Mouse (Mus musculus) cerebellum, adult 9-11 months (tissue): ENCODE results near the gene Rps6kb1.

Experiments
- DNase-seq: peaks from one replicate; pipeline ENCODE4 v3.0.0; 2022

Gene Rps6kb1

DNA sequence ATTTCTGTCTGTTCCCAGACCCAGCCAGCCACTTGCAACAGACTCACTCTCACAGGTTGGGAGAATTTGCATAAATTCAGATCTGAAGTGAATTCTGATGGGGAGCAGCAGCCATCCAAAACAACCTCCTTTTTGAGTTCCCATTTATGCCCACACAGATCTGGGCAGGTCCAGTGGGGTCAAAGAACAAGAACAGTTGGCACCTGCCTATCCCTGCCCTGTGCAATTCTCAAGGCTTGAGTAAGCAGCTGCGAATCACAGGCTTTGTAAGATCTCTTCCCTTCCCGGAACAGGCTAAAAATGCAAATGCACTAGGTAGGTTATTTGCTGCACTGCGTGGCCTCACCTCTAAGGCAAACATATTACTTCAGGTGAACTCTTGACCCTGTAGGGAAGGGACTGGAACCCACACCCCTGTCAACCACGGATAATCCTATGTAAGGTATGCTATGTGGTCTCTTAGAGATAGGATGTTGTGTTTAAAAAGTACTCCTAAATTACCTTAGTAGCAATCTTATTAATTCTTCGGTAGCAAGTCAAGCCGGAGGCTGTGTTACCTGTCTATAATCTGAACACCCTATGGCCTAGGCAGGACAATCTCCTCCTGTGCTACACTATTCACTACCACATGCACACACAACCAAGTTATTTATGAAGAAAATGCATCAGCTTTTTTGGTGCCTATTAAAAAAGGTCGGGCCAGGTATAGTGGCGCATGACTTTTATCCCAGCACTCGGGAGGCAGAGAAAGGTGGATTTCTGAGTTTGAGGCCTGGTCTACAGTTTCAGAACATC is 35.9 kb upstream of the Rps6kb1 start:
- no peak for DNase-seq

DNA sequence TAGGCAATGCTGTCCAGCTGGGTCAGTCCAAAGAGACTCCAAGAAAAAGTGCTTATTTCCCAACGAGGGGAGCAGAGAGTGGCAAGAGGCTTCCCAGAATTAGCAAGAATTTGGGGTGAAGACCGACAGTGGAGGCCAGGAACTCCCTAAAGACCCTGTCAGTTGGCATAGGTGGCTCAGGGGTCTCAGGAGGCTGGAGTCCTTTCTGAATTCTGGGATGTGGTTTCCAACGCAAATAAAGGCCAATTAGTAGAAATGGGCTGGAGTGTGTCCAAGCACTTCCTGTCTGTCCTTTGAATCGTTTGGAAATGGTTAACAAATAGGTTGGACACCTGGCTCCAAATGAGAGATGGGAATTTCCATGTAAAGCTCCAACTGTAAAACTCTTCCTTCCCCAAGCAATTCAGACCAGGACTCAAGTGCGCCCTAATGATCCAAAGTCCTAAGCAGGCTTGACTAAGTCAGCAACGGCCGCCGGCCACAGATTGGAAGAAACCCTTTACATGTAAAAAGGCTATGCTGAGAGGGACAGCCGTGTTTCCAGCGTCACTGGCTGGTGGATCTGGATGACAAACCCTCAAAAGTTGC is 35.2 kb upstream of the Rps6kb1 start:
- DNase-seq = no peak

GRCm38 (mm10) chr11:86578809-86579730 is 34.5 kb upstream of the Rps6kb1 start:
- DNase-seq = no peak

DNA sequence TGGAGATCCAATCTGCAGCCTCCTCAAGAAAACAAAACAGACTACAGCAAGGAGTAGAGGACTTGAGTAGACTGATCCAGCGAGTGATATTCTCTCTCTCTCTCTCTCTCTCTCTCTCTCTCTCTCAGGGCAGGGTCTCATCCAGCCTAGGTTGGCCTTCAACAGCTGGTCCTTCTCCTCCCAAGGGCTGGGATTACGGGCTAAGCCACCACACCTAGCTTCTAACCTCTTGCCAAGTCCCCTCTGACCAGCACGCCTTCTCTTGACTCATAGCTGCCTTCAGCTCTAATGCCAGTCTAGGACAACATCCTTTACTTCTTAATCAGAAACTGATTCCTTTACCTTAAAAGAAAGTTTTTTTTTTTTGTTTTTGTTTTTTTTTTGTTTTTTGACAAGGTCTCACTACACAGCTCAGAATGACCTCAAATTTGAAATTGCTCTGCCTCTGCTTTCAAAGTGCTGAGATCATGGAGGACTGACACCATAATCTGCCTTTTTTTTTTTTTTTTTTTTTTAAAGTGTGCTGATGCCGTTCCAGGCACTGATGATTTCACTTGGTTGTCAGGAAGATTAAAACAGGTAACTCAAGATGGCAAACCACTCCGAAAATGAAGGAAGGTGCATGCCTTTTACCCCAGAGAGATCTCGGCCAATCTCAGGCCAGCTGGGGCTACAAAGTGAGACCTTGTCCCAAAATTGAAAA is 33.7 kb upstream of the Rps6kb1 start:
- no peak for DNase-seq

DNA sequence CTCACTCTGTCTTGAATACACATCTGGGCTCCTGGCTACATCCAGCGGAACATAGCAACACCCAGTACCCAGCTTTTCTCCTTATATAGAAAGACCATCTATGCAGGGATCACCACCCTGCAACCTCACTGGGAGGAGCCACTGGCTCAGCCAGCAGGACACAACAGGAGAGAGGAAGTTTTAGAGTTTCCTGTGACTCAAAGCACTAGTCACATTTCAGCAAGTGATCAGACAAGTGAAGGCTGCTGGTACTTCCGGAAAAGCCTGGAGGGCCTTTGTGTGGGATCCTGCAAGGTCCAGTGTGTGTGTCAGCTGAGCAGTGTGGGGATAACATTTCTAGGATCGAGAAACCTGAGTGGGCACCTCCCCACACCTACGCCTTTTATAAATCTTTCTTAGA is 32.6 kb upstream of the Rps6kb1 start:
- no peak for DNase-seq

- DNase-seq = no peak
These were observed 31.2 kb upstream of the Rps6kb1 start for GRCm38 (mm10) chr11:86575632-86576378.

DNA sequence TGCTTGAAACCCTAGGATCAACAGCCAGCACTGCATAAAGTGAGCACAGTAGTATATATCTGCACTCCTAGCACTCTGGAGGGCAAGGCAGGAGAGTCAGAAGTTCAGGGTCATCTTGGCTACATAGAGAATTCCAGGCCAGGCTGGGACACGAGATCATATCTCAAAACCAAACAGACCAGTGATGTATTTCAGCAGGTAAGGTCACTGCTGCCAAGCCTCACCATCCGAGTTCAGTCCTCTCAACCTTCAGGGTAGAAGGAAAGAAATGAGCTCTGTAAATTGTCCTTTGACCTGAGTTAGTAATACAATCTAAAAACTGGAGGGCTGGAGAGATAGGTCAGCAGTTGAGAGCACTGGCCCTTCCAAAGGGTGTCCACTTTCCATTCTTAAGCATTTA is 29.8 kb upstream of the Rps6kb1 start:
- no peak for DNase-seq

GRCm38 (mm10) chr11:86573646-86574231 is 29.1 kb upstream of the Rps6kb1 start:
- no peak for DNase-seq

GRCm38 (mm10) chr11:86572623-86573022 is 28.0 kb upstream of the Rps6kb1 start:
- no peak for DNase-seq

DNA sequence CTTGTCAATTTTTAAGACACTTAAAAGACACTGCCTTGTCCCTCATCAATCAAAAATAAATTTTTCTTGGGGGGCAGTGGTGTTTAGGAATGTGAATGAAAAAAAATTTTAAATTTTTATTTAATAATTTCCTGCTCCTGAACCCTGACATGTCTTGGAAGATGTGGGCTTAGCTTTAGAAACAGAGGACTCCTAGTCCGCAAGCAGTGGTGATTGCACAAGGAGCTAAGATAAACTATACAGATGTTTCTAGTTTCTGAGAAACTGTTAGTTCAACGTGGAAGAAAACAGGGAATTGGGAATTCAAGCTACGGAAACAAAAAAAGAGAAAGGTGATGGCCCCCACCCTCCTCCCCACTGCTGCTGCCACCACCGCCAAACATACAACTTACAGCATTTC is 27.3 kb upstream of the Rps6kb1 start:
- DNase-seq = no peak

DNA sequence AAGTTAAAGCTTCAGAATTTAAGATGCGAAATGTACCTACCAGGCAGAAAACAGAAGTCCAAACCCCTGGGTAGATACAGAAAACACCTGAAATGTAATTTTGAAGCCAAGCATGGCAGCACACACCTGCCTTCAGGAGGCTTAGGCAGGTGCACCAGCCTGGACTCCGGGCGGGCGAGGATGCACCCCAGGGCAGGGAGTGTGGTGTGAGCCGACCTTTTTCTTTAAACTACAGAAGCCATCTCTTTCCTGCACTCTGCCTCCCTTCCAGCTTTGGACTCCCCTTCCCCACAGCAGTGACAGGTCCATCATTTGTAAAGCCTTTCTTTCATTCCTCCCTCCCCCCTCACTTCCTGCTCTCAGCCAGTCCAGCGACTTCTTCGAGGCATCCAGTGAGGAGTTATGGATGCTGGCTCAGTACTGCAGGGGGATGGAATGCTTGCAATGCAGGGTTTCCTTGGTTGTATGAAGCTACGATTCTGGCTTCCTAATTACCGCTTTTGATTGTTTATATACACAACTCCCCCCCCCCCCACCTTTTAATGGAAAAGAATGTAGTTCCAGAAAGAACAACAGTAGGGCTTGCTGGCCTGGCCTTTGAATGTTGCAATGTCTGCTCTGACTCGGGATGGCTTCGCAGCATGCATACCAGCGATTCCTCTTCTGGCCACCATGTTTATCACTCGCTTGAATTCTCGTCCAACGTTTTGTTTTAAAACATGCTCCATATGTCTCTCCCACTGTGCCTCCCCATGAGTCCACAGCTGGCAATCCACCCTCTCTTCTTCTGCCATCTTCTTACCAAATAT is 26.6 kb upstream of the Rps6kb1 start:
- no peak for DNase-seq

GRCm38 (mm10) chr11:86570261-86570746 is 25.7 kb upstream of the Rps6kb1 start:
- DNase-seq = no peak

DNA sequence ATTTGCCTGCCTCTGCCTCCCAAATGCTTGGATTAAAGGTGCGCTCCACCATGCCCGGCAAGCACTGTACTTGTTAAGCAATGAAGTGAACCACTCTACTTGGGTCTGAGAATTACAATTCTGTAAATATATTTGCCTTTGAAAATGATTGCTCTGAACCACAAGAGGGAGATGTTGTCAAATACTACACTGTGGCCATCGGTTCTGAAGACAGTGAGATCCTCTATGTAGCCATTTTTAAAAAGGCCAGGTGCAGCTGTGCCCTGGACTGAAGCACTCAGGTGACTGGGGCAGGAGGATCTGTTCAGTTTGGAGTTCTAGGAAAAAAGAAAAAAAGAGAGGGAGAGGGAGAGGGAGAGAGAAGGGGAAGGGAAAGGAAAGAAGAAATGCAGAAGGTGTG is 23.8 kb upstream of the Rps6kb1 start:
- DNase-seq = no peak

DNA sequence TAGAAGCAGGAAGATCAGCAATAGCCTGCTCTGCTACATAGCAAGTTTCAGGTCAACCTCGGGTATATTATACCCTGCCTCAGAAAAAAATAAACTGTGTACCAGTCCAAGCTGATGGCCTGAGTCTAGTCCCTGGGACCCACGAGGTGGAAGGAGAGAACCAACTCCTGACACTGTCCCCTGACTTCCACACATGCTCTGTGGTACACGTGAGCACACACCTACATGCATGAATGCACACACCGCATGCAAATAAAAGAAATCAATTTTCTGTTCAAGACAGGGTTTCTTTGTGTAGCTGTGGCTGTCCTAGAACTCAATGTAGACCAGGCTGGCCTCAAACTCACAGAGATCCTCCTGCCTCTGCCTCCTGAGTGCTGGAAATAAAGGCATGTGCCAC is 13.7 kb upstream of the Rps6kb1 start:
- no peak for DNase-seq

GRCm38 (mm10) chr11:86553525-86553924 is 8.9 kb upstream of the Rps6kb1 start:
- no peak for DNase-seq

GRCm38 (mm10) chr11:86547412-86547811 is 2.8 kb upstream of the Rps6kb1 start:
- DNase-seq = no peak

DNA sequence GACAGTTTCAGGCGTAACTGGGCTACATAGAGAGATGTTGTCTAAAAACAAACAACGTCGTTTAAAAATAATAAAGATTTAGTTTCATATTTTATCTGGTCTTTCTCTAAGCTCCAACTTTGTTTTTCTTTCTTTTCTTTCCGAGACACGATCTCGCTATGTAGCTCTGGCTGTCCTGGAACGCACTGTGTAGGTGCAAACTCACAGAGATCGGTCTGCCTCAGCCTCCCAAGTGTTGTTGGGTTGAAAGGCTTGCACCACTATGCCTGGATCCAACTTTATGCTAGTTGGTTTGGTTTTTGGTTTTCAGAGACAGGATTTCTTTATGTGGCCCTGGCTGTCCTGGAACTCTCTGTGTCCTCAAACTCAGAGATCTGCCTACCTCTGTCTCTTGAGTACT is 951 bp upstream of the Rps6kb1 start:
- DNase-seq = no peak

DNA sequence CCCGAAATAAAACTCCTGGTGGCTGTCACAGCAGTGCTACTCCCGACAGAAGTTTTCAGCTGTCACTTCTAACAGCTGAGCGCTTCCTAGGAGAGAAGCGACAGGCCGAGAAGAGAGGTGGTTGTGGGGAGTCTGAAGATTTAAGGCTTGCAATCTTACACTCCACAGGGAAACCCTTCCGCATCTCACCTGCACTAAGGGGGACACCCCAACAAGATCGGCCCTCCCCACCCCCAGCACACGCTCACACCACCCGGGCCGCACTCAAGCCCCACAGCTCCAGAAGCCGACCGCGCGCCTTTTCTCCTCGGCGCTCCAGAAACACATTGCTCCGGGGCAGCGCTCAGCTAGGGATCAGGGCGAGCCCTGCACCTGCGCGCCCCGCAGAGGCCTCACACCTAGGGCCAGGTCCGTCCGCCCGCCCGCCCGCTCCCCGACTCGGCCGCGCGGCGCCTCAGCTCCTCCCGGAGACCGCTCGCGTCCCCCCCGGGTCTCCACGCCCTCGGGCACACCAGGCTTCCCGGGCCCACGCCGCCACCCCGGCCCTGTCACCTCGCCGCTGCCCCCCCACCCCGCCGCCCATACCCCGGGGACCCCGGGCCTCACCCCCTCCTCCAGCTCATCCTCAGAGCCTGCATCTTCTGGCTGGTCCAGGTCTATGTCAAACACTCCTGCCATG is 506 bp downstream of the Rps6kb1 start:
- no peak for DNase-seq

DNA sequence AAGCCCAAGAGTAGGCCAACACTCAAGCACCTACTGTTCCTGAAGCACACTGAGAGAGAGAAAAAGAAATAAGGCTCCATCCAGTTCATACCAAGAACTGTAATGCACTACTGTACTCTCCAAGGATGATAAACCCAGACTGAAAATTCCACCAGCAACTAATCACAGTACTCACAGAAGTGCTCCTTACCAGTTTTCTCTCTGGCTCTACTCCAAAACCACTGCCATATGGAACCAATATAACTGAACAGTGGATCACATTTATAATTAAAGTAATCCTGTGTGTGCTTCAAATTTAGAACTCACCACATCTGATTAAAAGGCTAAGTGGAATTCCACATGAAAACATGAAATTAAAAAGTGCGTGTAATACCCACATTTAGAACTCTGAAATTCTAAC is 1.8 kb downstream of the Rps6kb1 start:
- DNase-seq = no peak

DNA sequence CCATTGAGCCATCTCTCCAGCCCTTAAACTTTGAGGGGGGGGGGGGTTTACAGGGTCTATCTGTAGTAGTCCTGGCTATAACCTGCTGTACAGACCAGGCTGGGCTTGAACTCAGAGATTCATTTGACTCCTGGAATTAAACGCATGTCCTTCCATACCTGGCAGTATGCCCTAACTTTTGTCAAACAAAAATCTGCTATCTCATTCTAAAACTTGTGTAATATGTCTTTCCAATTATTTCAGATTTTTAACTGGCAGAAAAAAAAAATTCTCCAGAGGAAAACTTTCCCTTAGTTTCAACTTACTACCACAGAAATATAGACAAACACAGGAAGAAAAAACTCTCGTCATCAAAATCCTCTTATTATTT is 4.1 kb downstream of the Rps6kb1 start:
- no peak for DNase-seq
